23 mouse cellular contexts compared by ENCODE assay signal in the genomic region with DNA sequence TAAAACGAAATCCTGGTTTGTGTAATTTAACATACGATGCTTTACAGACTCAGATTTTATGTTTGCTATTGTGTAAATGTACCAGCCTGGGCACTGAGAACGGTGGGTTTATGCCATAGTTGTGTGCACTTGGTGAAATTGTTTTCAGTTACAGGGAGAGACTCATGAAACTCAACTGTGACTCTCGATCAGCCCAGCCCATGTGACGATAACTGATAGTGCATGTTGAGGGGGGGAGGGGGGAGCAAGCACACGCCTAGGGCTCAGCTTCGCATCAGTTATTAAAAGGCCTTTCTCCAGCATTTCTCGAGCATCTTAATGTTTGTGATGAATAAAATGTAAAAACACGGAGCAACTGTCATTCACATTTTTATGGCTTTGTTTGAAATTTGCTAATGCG. TPM values are rescaled to one million over a fixed set of nuclear protein-coding genes. Genes with fewer than 3 reads are reported as not detected.
DNase-seq lines count a peak whose midpoint lies in the region; ATAC-seq and TF ChIP-seq lines count a peak whose summit lies in the region.
"Had no signal": no experiment of that assay in that cellular context is flagged by ENCODE, and none has a peak within 500 bp of the region (broad histone marks: within the 10 kb centered on the region; RNA-seq: fewer than 3 reads in every experiment).

No protein-coding gene starts in this region.

- no peaks in the 10 kb centered on the region for H3K4me1 ChIP-seq in stomach, embryonic 15.5 days
- no peaks in the 10 kb centered on the region for H3K4me1 ChIP-seq in stomach, postnatal 0 days (replicated peaks; ENCODE audit: control insufficient read depth, insufficient read depth)
- H3K4me1 ChIP-seq in liver, embryonic 11.5 days (replicated peaks; ENCODE audit: control insufficient read depth, insufficient read depth, low read length): peaks cover 19% of the 10 kb centered on the region
- H3K4me1 ChIP-seq in liver, embryonic 16.5 days (ENCODE audit: control insufficient read depth, low read depth, low read length): peaks cover 41% of the 10 kb centered on the region
- H3K4me1 ChIP-seq in hindbrain, embryonic 16.5 days (ENCODE audit: control insufficient read depth, insufficient read depth, low read depth, low read length): no peaks in the 10 kb centered on the region
- H3K4me1 ChIP-seq: hindbrain, embryonic 10.5 days; hindbrain, embryonic 15.5 days had no signal

- DNase-seq in stomach, postnatal 0 days (ENCODE audit: low spot score): no peak
- no peak for DNase-seq in liver, embryonic 11.5 days (ENCODE audit: low spot score)
- no peak for DNase-seq in adrenal gland, adult 2 months
- DNase-seq in cerebellum, adult 9-10 months: no peak
- DNase-seq: adrenal gland, postnatal 36 days; cerebellum, adult 8-10 months; cerebellum, postnatal 36 days; heart, postnatal 14 days; kidney, postnatal 14 days; lung, adult 18-20 months had no signal

- no peaks in the 10 kb centered on the region for H3K9me3 ChIP-seq in stomach, embryonic 15.5 days
- H3K9me3 ChIP-seq in stomach, postnatal 0 days (ENCODE audit: control insufficient read depth, low read length): no peaks in the 10 kb centered on the region
- H3K9me3 ChIP-seq in liver, embryonic 11.5 days (ENCODE audit: control insufficient read depth, low read length): no peaks in the 10 kb centered on the region
- no peaks in the 10 kb centered on the region for H3K9me3 ChIP-seq in liver, embryonic 16.5 days (replicated peaks; ENCODE audit: control insufficient read depth, low read length)
- no peaks in the 10 kb centered on the region for H3K9me3 ChIP-seq in hindbrain, embryonic 16.5 days (ENCODE audit: control insufficient read depth, low read length)
- H3K9me3 ChIP-seq: hindbrain, embryonic 10.5 days; hindbrain, embryonic 15.5 days; limb, embryonic 12.5 days had no signal

- 84% methylated on average over 10 of the region's 10 CpGs for WGBS in stomach, embryonic 15.5 days
- WGBS in stomach, postnatal 0 days: 87% methylated on average over 10 of the region's 10 CpGs
- 77% methylated on average over 10 of the region's 10 CpGs for WGBS in liver, embryonic 11.5 days
- WGBS in liver, embryonic 16.5 days (ENCODE audit: insufficient replicate concordance): 45% methylated on average over 10 of the region's 10 CpGs
- 94% methylated on average over 10 of the region's 10 CpGs for WGBS in hindbrain, embryonic 16.5 days

- ATAC-seq in stomach, embryonic 15.5 days (ENCODE audit: insufficient read depth, low FRiP score, low read depth): peak; percentile 59; the same call in 1 of the 2 replicates
- no peak for ATAC-seq in stomach, postnatal 0 days (ENCODE audit: low FRiP score, low TSS enrichment)
- ATAC-seq in liver, embryonic 11.5 days (replicated peaks; ENCODE audit: low FRiP score): peak; percentile 60
- peak; percentile 67 for ATAC-seq in liver, embryonic 16.5 days (ENCODE audit: low read depth)
- no peak for ATAC-seq in hindbrain, embryonic 16.5 days
- ATAC-seq: forebrain, embryonic 16.5 days; intestine, embryonic 16.5 days; lung, postnatal 0 days; midbrain, embryonic 16.5 days; Patski had no signal

- peaks cover 36% of the 10 kb centered on the region for H3K36me3 ChIP-seq in stomach, embryonic 15.5 days
- H3K36me3 ChIP-seq in stomach, postnatal 0 days (ENCODE audit: control insufficient read depth, insufficient read depth, low read length): peaks cover 22% of the 10 kb centered on the region
- H3K36me3 ChIP-seq in liver, embryonic 11.5 days (ENCODE audit: control insufficient read depth, insufficient read depth, low read length): peaks cover 35% of the 10 kb centered on the region; the same call in 1 of the 2 replicates
- peaks cover 39% of the 10 kb centered on the region for H3K36me3 ChIP-seq in liver, embryonic 16.5 days (ENCODE audit: control insufficient read depth, insufficient read depth)
- H3K36me3 ChIP-seq in hindbrain, embryonic 16.5 days (ENCODE audit: control insufficient read depth, insufficient read depth, low read length): peaks cover 22% of the 10 kb centered on the region

- H3K4me2 ChIP-seq in stomach, embryonic 15.5 days: no peak overlapping the region
- no peak overlapping the region for H3K4me2 ChIP-seq in stomach, postnatal 0 days (replicated peaks; ENCODE audit: low read depth)
- peak overlapping the region; percentile 44 for H3K4me2 ChIP-seq in liver, embryonic 11.5 days
- H3K4me2 ChIP-seq in liver, embryonic 16.5 days (ENCODE audit: low read depth, low read length): peak overlapping the region; percentile 56
- no peak overlapping the region for H3K4me2 ChIP-seq in hindbrain, embryonic 16.5 days (ENCODE audit: low read length)
- H3K4me2 ChIP-seq: hindbrain, embryonic 15.5 days; limb, embryonic 12.5 days; midbrain, embryonic 11.5 days had no signal

- no peak overlapping the region for H3K27ac ChIP-seq in stomach, embryonic 15.5 days
- no peak overlapping the region for H3K27ac ChIP-seq in stomach, postnatal 0 days (replicated peaks)
- H3K27ac ChIP-seq in liver, embryonic 11.5 days (ENCODE audit: low read depth, low read length): peak overlapping the region; percentile 19; the same call in 1 of the 2 replicates
- peak overlapping the region; percentile 88 for H3K27ac ChIP-seq in liver, embryonic 16.5 days (ENCODE audit: low read length)
- H3K27ac ChIP-seq in hindbrain, embryonic 16.5 days (ENCODE audit: low read depth, low read length): no peak overlapping the region
- H3K27ac ChIP-seq: hindbrain, embryonic 10.5 days; hindbrain, embryonic 15.5 days; left cerebral cortex, adult 2 months; limb, embryonic 12.5 days had no signal

- no peak overlapping the region for H3K9ac ChIP-seq in stomach, embryonic 15.5 days
- no peak overlapping the region for H3K9ac ChIP-seq in stomach, postnatal 0 days (ENCODE audit: low read length)
- no peak overlapping the region for H3K9ac ChIP-seq in liver, embryonic 11.5 days (ENCODE audit: low read depth, low read length)
- H3K9ac ChIP-seq in liver, embryonic 16.5 days (ENCODE audit: low read depth, low read length): peak overlapping the region; percentile 16; the same call in 1 of the 2 replicates
- no peak overlapping the region for H3K9ac ChIP-seq in hindbrain, embryonic 16.5 days (ENCODE audit: low read depth, low read length)
- H3K9ac ChIP-seq: hindbrain, embryonic 15.5 days; limb, embryonic 12.5 days had no signal

- TF ChIP-seq EP300 in stomach, postnatal 0 days (optimal IDR thresholded peaks at IDR 0.05): no peak

- no peak for TF ChIP-seq CTCF in stomach, postnatal 0 days (IDR thresholded peaks at IDR 0.05; ENCODE audit: low read depth)

- H3K27me3 ChIP-seq in stomach, embryonic 15.5 days (replicated peaks): no peaks in the 10 kb centered on the region
- no peaks in the 10 kb centered on the region for H3K27me3 ChIP-seq in stomach, postnatal 0 days (ENCODE audit: control insufficient read depth, insufficient read depth, low read length)
- no peaks in the 10 kb centered on the region for H3K27me3 ChIP-seq in liver, embryonic 11.5 days (replicated peaks; ENCODE audit: control insufficient read depth, insufficient read depth, low read length)
- no peaks in the 10 kb centered on the region for H3K27me3 ChIP-seq in liver, embryonic 16.5 days (ENCODE audit: control insufficient read depth, insufficient read depth, low read depth, low read length)
- H3K27me3 ChIP-seq in hindbrain, embryonic 16.5 days (replicated peaks; ENCODE audit: control insufficient read depth, insufficient read depth, low read length): no peaks in the 10 kb centered on the region
- H3K27me3 ChIP-seq: hindbrain, embryonic 15.5 days; limb, embryonic 12.5 days; Patski had no signal

- H3K4me3 ChIP-seq in stomach, embryonic 15.5 days (replicated peaks): no peak overlapping the region
- no peak overlapping the region for H3K4me3 ChIP-seq in stomach, postnatal 0 days (ENCODE audit: low read depth, low read length)
- no peak overlapping the region for H3K4me3 ChIP-seq in liver, embryonic 11.5 days (ENCODE audit: low read depth, low read length)
- H3K4me3 ChIP-seq in liver, embryonic 16.5 days (ENCODE audit: low read depth, low read length): 0 out of 2 replicates have a peak overlapping the region, but pooled peaks have one; percentile 15
- no peak overlapping the region for H3K4me3 ChIP-seq in hindbrain, embryonic 16.5 days (ENCODE audit: low read length)
- H3K4me3 ChIP-seq: hindbrain, embryonic 10.5 days; hindbrain, embryonic 15.5 days; left cerebral cortex, adult 2 months; limb, embryonic 12.5 days had no signal

RNA-seq across cellular contexts. Expression of a gene that starts 21.0 kb away (rescaled TPM):
- 249 and 252 TPM in 2 replicates for polyA plus RNA-seq in stomach, embryonic 15.5 days (2015; fragmentation: Nextera tagmentation; extraction: Ambion mirVana)
- 169 and 190 TPM in 2 replicates for polyA plus RNA-seq in stomach, postnatal 0 days (2015; fragmentation: Nextera tagmentation; extraction: Ambion mirVana)
- 170 and 171 TPM in 2 replicates for polyA plus RNA-seq in liver, embryonic 11.5 days (2014; fragmentation: Nextera tagmentation; extraction: Ambion mirVana)
- polyA plus RNA-seq in liver, embryonic 16.5 days (2015; fragmentation: Nextera tagmentation; extraction: Ambion mirVana): 108 and 118 TPM in 2 replicates
- total RNA-seq in adrenal gland, adult 2 months (2021): 100 to 1,000 TPM; 238 to 275 TPM
- polyA plus RNA-seq in adrenal gland, adult 2 months (2012; rRNA removed): 113 and 114 TPM in 2 replicates
- 352 and 402 TPM in 2 replicates for polyA plus RNA-seq in hindbrain, embryonic 16.5 days (2015; fragmentation: Nextera tagmentation; extraction: Ambion mirVana)

RNA-seq across cellular contexts. Expression of a gene that starts 27.2 kb away (rescaled TPM):
- polyA plus RNA-seq in stomach, embryonic 15.5 days (2015; fragmentation: Nextera tagmentation; extraction: Ambion mirVana): 86.6 and 96.5 TPM in 2 replicates
- polyA plus RNA-seq in stomach, postnatal 0 days (2015; fragmentation: Nextera tagmentation; extraction: Ambion mirVana): 162 and 173 TPM in 2 replicates
- polyA plus RNA-seq in liver, embryonic 11.5 days (2014; fragmentation: Nextera tagmentation; extraction: Ambion mirVana): 5.1 and 7.0 TPM in 2 replicates
- 6.2 and 7.4 TPM in 2 replicates for polyA plus RNA-seq in liver, embryonic 16.5 days (2015; fragmentation: Nextera tagmentation; extraction: Ambion mirVana)
- total RNA-seq in adrenal gland, adult 2 months (2021): 10 to 100 TPM; 19.3 to 32.9 TPM
- 0.83 and 1.1 TPM in 2 replicates for polyA plus RNA-seq in adrenal gland, adult 2 months (2012; rRNA removed)
- polyA plus RNA-seq in hindbrain, embryonic 16.5 days (2015; fragmentation: Nextera tagmentation; extraction: Ambion mirVana): 26.6 and 27.4 TPM in 2 replicates

RNA-seq across cellular contexts. Expression of a gene that starts 57.2 kb away (rescaled TPM):
- 33.4 TPM in 2 replicates for polyA plus RNA-seq in stomach, embryonic 15.5 days (2015; fragmentation: Nextera tagmentation; extraction: Ambion mirVana)
- 20.8 TPM in 2 replicates for polyA plus RNA-seq in stomach, postnatal 0 days (2015; fragmentation: Nextera tagmentation; extraction: Ambion mirVana)
- polyA plus RNA-seq in liver, embryonic 11.5 days (2014; fragmentation: Nextera tagmentation; extraction: Ambion mirVana): 35.4 and 39.7 TPM in 2 replicates
- 43.6 and 44.1 TPM in 2 replicates for polyA plus RNA-seq in liver, embryonic 16.5 days (2015; fragmentation: Nextera tagmentation; extraction: Ambion mirVana)
- 10 to 100 TPM; 31.5 to 43.3 TPM for total RNA-seq in adrenal gland, adult 2 months (2021)
- 40.7 and 41.3 TPM in 2 replicates for polyA plus RNA-seq in adrenal gland, adult 2 months (2012; rRNA removed)
- polyA plus RNA-seq in hindbrain, embryonic 16.5 days (2015; fragmentation: Nextera tagmentation; extraction: Ambion mirVana): 29.3 and 32.1 TPM in 2 replicates

Comparison
In these comparisons a context has a peak if more than half of its experiments do, and no peak if none do; other contexts are left out.
1. ATAC-seq: peak in stomach, embryonic 15.5 days (single experiment), liver, embryonic 11.5 days (single experiment) and liver, embryonic 16.5 days (single experiment); none in stomach, postnatal 0 days (single experiment) and hindbrain, embryonic 16.5 days (single experiment).
2. H3K27ac ChIP-seq: peak in liver, embryonic 11.5 days (single experiment) and liver, embryonic 16.5 days (single experiment); none in stomach, embryonic 15.5 days (single experiment), stomach, postnatal 0 days (single experiment) and hindbrain, embryonic 16.5 days (single experiment).
3. H3K4me2 ChIP-seq: peak in liver, embryonic 11.5 days (single experiment) and liver, embryonic 16.5 days (single experiment); none in stomach, embryonic 15.5 days (single experiment), stomach, postnatal 0 days (single experiment) and hindbrain, embryonic 16.5 days (single experiment).